Mouse (Mus musculus): ENCODE data around the gene Kctd12.

DNA sequence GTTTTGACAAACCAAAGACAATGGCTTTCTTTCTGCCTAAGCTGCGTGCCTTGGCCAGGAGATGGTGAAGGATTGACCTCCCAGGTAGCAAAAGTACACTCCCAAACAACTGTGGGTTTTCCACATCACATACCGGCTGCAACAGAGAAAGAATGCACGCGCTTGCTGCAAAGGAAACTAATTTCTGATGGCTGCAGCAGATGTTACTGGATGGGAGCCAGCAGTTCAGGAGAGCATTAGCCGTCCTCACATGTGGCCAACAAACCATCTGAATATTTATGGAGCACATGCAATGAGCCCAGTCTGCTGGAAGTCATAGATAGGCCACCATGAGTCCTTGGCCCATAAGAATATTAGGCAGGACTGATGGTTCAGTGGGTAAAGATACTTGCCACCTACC lies 7.4 kb upstream of the Kctd12 start:
- TF ChIP-seq GATA1 (IDR thresholded peaks at IDR 0.05; ENCODE audit: borderline replicate concordance, low read length) (no peak), FLI1 (IDR thresholded peaks at IDR 0.05; ENCODE audit: low read length) (no peak)

Measured in megakaryocyte, embryonic 14.5 days (primary cell).